Mouse (Mus musculus) midbrain, embryonic 14.5 days (tissue): ENCODE data around the gene Dusp10. TPM values are rescaled to one million over a fixed set of nuclear protein-coding genes. Genes with fewer than 3 reads are reported as not detected.

Source experiments
- ATAC-seq: fragments of 200-750 bp; cut with Nextera tagmentation; 2 replicates; pipeline ENCODE4 v1.8.0; 2017; ENCODE audit warnings: moderate number of reproducible peaks, moderate library complexity; ENCODE audit not compliant: low FRiP score, low TSS enrichment
- DNase-seq: peaks from one replicate; pipeline ENCODE4 v3.0.0-alpha.2; 2015
- H3K27ac ChIP-seq: fragments of 300-500 bp; sonication (generic); replicated peaks from 2 replicates; pipeline ENCODE4 v1.5.1; 2014; ENCODE audit warnings: mild to moderate bottlenecking, low read depth, low read length, moderate library complexity
- H3K27me3 ChIP-seq: fragments of 300-500 bp; sonication (generic); 2 replicates; pipeline ENCODE4 v1.6.1; 2014; ENCODE audit warnings: low read length, control low read depth, mixed read lengths; ENCODE audit not compliant: control insufficient read depth, insufficient read depth
- H3K36me3 ChIP-seq: fragments of 300-500 bp; sonication (generic); 2 replicates; pipeline ENCODE4 v1.6.1; 2014; ENCODE audit warnings: low read length, control low read depth; ENCODE audit not compliant: control insufficient read depth, insufficient read depth
- H3K4me1 ChIP-seq: fragments of 300-500 bp; sonication (generic); 2 replicates; pipeline ENCODE4 v1.6.1; 2014; ENCODE audit warnings: mild to moderate bottlenecking, antibody characterized with exemption, low read length, control low read depth; ENCODE audit not compliant: control insufficient read depth, insufficient read depth
- H3K4me2 ChIP-seq: fragments of 300-500 bp; sonication (generic); 2 replicates; pipeline ENCODE4 v1.6.1; 2014; ENCODE audit warnings: mild to moderate bottlenecking, low read length, moderate library complexity
- H3K4me3 ChIP-seq: fragments of 300-500 bp; sonication (generic); replicated peaks from 2 replicates; pipeline ENCODE4 v1.5.1; 2014; ENCODE audit warnings: low read depth, low read length
- H3K9ac ChIP-seq: fragments of 300-500 bp; sonication (generic); replicated peaks from 2 replicates; pipeline ENCODE4 v1.6.1; 2014; ENCODE audit warnings: mild to moderate bottlenecking, low read length, moderate library complexity
- H3K9me3 ChIP-seq: fragments of 300-500 bp; sonication (generic); 2 replicates; pipeline ENCODE4 v1.6.1; 2016; ENCODE audit warnings: low read length, control low read depth, mixed read lengths; ENCODE audit not compliant: control insufficient read depth
- WGBS: fragments of 180-500 bp; shearing (Covaris S2); extraction: QIAGEN DNeasy Blood & Tissue Kit; methylation state at CpG from one replicate; pipeline ENCODE4 v1.1.7; 2014; 5-methylcytosine and 5-hydroxymethylcytosine counted together
- polyA plus RNA-seq: library from polyadenylated mRNA; unstranded; fragments of >200 nt; fragmentation: Nextera tagmentation; extraction: Ambion mirVana; gene quantifications from 2 replicates; pipeline ENCODE4 v1.2.1, GENCODE M21; 2014

The Dusp10 gene
- polyA plus RNA-seq, 1 experiment from 2014 or later = 4.5 TPM

DNA sequence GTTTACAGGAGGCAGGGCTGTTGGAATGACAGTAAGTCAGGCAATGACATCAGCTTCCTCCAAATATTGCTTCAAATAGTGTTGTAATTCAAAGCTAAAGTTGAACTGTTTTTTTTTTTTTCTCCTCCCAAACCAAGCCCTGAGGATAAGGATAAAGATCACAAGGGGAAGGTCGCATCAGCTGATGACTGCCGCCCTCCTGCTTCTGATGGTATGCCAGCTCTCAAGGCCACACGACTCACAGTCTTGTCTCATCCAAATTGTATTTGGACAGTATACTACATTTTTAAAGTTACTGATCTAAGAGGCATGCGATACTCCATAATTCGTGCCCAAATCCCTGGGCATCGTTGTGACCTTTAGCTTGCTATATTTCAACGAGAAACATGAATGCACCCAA, 70.1 kb downstream of the Dusp10 start:
- Histone ChIP-seq H3K36me3 (no peaks in the 10 kb centered on the region), H3K9ac (no peak overlapping the region), H3K27ac (no peak overlapping the region), H3K9me3 (no peaks in the 10 kb centered on the region), H3K4me2 (no peak overlapping the region), H3K27me3 (no peaks in the 10 kb centered on the region), H3K4me3 (no peak overlapping the region), H3K4me1 (no peaks in the 10 kb centered on the region)
- 93% methylated on average over 7 of the region's 7 CpGs for WGBS
- ATAC-seq (no peak), DNase-seq (no peak)

GRCm38 (mm10) chr1:184084961-184085360, 71.9 kb downstream of the Dusp10 start:
- Histone ChIP-seq H3K36me3 (no peaks in the 10 kb centered on the region), H3K4me2 (no peak overlapping the region), H3K4me3 (no peak overlapping the region), H3K27ac (no peak overlapping the region), H3K9me3 (no peaks in the 10 kb centered on the region), H3K27me3 (no peaks in the 10 kb centered on the region), H3K9ac (no peak overlapping the region), H3K4me1 (no peaks in the 10 kb centered on the region)
- DNase-seq (no peak), ATAC-seq (no peak)
- WGBS = 89% methylated on average over 3 of the region's 3 CpGs

GRCm38 (mm10) chr1:184090515-184090914, 77.4 kb downstream of the Dusp10 start:
- H3K36me3 ChIP-seq = no peaks in the 10 kb centered on the region

GRCm38 (mm10) chr1:184094914-184095313, 81.8 kb downstream of the Dusp10 start:
- no peaks in the 10 kb centered on the region for H3K27me3 ChIP-seq
- no peak overlapping the region for H3K27ac ChIP-seq
- ATAC-seq (no peak), DNase-seq (peak; percentile 10)
- H3K9ac ChIP-seq = no peak overlapping the region
- H3K4me3 ChIP-seq = no peak overlapping the region
- H3K4me1 ChIP-seq = no peaks in the 10 kb centered on the region
- H3K9me3 ChIP-seq = no peaks in the 10 kb centered on the region
- no peak overlapping the region for H3K4me2 ChIP-seq
- H3K36me3 ChIP-seq = no peaks in the 10 kb centered on the region
- WGBS = 23% methylated on average over 3 of the region's 3 CpGs

More at GRCm38 (mm10) chr1:184090515-184090914, 77.4 kb downstream of the Dusp10 start:
- Histone ChIP-seq H3K9ac (no peak overlapping the region), H3K9me3 (no peaks in the 10 kb centered on the region), H3K27ac (no peak overlapping the region), H3K4me1 (no peaks in the 10 kb centered on the region), H3K4me3 (no peak overlapping the region), H3K4me2 (no peak overlapping the region), H3K27me3 (no peaks in the 10 kb centered on the region)
- no peak for DNase-seq
- ATAC-seq = no peak
- WGBS = 72% methylated on average over 6 of the region's 6 CpGs

DNA sequence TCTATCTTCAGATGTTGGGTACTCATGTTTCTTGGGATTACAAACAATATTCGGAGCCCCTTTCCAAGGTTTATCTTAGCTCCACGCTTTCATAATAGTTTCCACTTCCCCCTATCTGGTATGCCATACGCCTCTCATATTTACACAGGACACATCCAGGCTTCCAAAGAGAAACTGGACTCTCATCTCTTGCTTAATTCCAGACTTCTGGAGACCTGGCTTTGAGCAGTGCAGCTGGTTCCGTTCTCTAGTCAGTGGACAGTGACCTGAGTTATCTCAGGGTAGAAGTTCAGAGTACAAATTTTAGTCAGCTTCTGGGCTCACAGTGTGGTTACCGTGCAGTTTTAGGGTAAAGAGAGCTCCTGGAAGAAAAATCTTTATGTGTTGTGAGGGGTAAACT, 87.3 kb downstream of the Dusp10 start:
- H3K27me3 ChIP-seq = no peaks in the 10 kb centered on the region
- no peak for ATAC-seq
- no peaks in the 10 kb centered on the region for H3K36me3 ChIP-seq
- H3K27ac ChIP-seq = no peak overlapping the region
- H3K4me3 ChIP-seq = no peak overlapping the region
- no peak overlapping the region for H3K4me2 ChIP-seq
- H3K4me1 ChIP-seq = no peaks in the 10 kb centered on the region
- H3K9me3 ChIP-seq = no peaks in the 10 kb centered on the region
- 86% methylated on average over 5 of the region's 5 CpGs for WGBS
- H3K9ac ChIP-seq = no peak overlapping the region
- DNase-seq = no peak

GRCm38 (mm10) chr1:184100927-184101749, 88.0 kb downstream of the Dusp10 start:
- H3K4me3 ChIP-seq = no peak overlapping the region
- no peaks in the 10 kb centered on the region for H3K36me3 ChIP-seq
- no peaks in the 10 kb centered on the region for H3K4me1 ChIP-seq
- no peak overlapping the region for H3K4me2 ChIP-seq
- no peak overlapping the region for H3K27ac ChIP-seq
- H3K27me3 ChIP-seq = no peaks in the 10 kb centered on the region
- no peak overlapping the region for H3K9ac ChIP-seq
- no peaks in the 10 kb centered on the region for H3K9me3 ChIP-seq
- 93% methylated on average over 9 of the region's 9 CpGs for WGBS
- ATAC-seq (no peak), DNase-seq (no peak)

GRCm38 (mm10) chr1:184101750-184102046, 88.6 kb downstream of the Dusp10 start:
- no peak overlapping the region for H3K4me3 ChIP-seq
- no peak overlapping the region for H3K27ac ChIP-seq
- H3K4me2 ChIP-seq = no peak overlapping the region
- H3K27me3 ChIP-seq = no peaks in the 10 kb centered on the region
- no peak for ATAC-seq
- WGBS = 87% methylated on average over 4 of the region's 4 CpGs
- no peaks in the 10 kb centered on the region for H3K36me3 ChIP-seq
- no peak overlapping the region for H3K9ac ChIP-seq
- H3K4me1 ChIP-seq = no peaks in the 10 kb centered on the region
- no peak for DNase-seq
- H3K9me3 ChIP-seq = no peaks in the 10 kb centered on the region

DNA sequence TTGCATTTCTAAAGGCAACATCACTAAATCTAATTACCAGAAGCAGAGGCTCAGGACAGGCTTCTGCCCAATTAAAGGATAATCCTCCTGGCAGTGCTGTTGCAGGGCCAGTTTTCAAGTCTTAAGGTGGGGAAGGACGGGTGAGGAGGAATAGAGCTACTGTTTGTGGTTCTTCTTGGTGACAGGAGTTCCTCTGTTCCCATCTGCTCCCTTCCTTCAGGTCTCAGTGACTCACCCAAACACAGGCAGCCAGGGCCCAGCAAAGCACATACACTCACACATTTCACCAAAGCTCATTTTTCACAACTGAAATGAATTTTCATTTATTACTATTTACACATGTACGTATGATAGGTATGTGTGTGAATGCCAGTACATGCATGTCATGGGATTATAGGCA, 93.7 kb downstream of the Dusp10 start:
- Histone ChIP-seq H3K4me3 (no peak overlapping the region), H3K27me3 (no peaks in the 10 kb centered on the region), H3K9me3 (no peaks in the 10 kb centered on the region), H3K36me3 (no peaks in the 10 kb centered on the region), H3K4me2 (no peak overlapping the region), H3K4me1 (no peaks in the 10 kb centered on the region), H3K9ac (no peak overlapping the region), H3K27ac (no peak overlapping the region)
- no peak for ATAC-seq
- DNase-seq = no peak
- 62% methylated on average over 2 of the region's 2 CpGs for WGBS

DNA sequence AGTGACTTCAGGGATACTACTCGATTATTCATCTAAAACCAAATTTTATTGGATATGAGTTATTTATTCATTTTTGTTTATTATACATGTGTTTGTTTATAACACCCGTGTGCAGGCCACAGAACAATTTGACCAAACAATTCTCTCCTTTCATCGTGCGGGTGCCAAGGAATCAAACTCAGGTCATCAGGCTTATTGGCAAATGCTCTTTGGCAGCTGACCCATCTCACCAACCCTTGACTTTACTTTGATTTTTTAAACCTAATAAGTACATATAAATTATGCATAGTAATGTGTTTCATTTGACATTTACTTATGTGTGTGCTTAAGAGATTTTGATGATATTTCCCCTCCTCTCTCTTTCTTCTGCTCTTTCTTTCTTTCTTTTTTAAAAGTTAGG, 94.3 kb downstream of the Dusp10 start:
- H3K4me1 ChIP-seq = no peaks in the 10 kb centered on the region
- no peak overlapping the region for H3K4me3 ChIP-seq
- ATAC-seq (no peak), DNase-seq (no peak)
- H3K36me3 ChIP-seq = no peaks in the 10 kb centered on the region
- no peaks in the 10 kb centered on the region for H3K9me3 ChIP-seq
- H3K27ac ChIP-seq = no peak overlapping the region
- WGBS = 92% methylated on average over 4 of the region's 4 CpGs
- H3K9ac ChIP-seq = no peak overlapping the region
- H3K4me2 ChIP-seq = no peak overlapping the region
- no peaks in the 10 kb centered on the region for H3K27me3 ChIP-seq
